Mouse (Mus musculus): Measurements from ENCODE around the gene Rimbp2.
A peak's percentile ranks its signal among the peaks of the same experiment; 100 is the strongest.

Gene Rimbp2

GRCm38 (mm10) chr5:128841541-128841940 is 111.7 kb downstream of the Rimbp2 start:
- peak; percentile 93 for DNase-seq

DNA sequence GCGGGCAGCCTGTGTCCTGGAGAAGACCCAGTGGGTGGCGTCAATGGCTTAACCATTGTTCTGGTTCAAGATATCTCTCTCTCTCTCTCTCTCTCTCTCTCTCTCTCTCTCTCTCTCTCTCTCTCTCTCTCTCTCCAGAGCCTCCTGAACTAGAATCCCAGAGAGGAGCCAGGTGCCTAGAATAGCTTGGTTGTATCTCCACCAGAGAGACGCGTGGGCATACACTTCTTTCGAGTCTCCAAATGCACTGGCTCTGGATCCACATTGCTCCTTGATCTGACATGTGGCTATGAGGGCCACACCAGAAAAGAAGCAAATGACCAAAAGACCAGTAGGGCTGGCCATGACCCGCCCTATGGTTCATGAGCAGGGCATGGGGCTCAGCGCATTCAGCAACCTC is 116.2 kb downstream of the Rimbp2 start:
- DNase-seq: no peak

GRCm38 (mm10) chr5:128834126-128834525 is 119.2 kb downstream of the Rimbp2 start:
- DNase-seq: no peak

GRCm38 (mm10) chr5:128822843-128823242 is 130.4 kb downstream of the Rimbp2 start:
- DNase-seq: no peak

GRCm38 (mm10) chr5:128819638-128820285 is 133.5 kb downstream of the Rimbp2 start:
- DNase-seq: peak; percentile 81

DNA sequence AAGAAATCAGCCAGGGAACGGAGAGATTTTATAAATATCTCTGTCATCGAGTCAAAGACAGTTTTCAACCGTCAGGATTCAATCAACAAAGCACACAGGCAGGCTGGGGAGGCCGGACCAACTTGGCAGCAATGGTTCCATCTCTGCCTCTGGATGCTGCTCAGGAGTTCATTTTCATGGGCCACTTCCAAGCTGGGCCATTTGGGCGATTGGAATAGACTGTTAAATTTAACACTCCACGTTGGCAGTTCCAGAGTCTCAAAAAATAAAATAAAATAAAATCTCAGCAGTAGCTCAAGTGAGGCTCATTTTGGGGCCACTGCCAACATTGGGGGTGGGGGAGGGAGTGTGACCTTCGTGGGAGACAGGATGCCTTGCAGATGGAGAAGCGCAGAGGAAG is 137.7 kb downstream of the Rimbp2 start:
- no peak for DNase-seq

DNA sequence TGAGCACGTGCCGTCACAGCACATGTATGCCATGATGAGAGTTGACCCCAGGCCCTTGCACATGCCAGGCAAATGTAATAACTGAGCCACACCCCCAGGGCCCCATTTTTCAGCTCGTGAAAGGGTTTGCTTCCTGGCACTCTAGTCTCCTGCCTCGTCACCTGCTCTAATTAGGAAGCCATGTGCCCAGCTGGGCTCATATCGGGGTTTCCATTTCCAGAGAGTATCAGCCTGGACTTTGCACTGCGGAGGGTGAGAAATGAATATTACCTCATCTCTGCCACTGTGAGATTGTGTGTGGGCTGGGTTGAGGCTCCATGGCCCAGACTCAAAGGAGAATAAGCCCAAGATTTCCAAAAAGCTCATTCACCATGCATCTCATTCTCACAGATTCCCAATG is 138.2 kb downstream of the Rimbp2 start:
- no peak for DNase-seq

DNA sequence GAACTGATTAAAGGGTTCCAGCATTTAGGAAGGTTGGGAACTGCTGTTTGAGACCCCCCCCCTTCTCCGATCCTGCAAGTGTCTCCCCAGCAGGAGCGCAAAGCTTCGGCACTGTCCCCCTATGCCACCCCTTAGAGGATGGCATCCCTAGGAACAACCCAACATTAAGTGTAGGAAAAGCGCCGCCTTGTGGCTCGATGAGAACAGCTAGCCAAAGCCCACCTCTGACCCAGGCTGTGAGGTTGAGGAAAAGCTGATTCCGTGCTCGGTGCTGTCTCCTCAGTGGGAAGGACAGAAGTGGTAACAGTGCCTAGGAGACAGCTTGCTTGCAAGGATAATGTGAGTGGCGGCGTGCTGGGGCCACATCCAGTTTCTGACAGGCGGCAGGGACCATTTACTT is 140.2 kb downstream of the Rimbp2 start:
- no peak for DNase-seq

DNA sequence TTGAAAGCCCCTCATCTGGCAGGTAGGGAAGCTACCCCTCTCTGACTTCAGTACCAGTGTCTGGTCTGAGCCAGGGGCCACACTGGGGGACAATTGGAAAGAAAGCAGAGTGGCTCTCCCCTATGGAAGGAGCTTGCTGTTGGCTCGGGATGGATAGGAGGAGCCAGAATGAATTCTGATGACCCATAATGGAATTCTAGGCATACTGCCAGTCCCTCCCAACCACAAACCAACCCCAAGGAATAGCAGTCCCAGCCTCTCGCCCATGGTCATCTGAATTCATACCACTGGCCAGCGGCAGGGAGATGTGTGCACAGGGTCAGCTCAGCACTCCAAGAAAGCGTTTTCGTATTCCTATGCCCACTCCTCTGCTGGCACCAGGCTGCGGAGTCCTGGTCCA is 141.9 kb downstream of the Rimbp2 start:
- no peak for DNase-seq

GRCm38 (mm10) chr5:128810006-128810405 is 143.3 kb downstream of the Rimbp2 start:
- peak; percentile 94 for DNase-seq

GRCm38 (mm10) chr5:128809406-128809805 is 143.9 kb downstream of the Rimbp2 start:
- no peak for DNase-seq

- no peak for DNase-seq
Measured at GRCm38 (mm10) chr5:128808547-128809182, 144.6 kb downstream of the Rimbp2 start.

DNA sequence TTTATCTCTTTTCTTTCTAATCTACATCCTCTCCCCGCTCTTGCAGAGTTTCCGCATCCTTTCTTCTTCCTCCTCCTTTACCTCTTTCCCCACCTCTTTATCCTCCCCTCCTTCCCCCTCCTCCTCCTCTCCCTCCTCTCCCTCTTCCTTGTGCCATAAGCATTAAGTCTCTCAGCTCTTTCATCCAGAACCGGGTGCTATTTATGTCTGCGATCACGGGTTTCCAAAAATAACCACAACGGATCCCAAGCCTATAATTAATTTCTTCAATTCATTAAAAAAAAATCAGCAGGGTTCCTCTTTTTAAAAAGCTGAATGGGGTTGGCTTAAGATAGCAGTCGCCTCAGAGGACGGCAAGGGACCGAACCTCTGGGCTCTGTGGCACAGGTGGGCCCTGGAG is 145.9 kb downstream of the Rimbp2 start:
- no peak for DNase-seq

DNA sequence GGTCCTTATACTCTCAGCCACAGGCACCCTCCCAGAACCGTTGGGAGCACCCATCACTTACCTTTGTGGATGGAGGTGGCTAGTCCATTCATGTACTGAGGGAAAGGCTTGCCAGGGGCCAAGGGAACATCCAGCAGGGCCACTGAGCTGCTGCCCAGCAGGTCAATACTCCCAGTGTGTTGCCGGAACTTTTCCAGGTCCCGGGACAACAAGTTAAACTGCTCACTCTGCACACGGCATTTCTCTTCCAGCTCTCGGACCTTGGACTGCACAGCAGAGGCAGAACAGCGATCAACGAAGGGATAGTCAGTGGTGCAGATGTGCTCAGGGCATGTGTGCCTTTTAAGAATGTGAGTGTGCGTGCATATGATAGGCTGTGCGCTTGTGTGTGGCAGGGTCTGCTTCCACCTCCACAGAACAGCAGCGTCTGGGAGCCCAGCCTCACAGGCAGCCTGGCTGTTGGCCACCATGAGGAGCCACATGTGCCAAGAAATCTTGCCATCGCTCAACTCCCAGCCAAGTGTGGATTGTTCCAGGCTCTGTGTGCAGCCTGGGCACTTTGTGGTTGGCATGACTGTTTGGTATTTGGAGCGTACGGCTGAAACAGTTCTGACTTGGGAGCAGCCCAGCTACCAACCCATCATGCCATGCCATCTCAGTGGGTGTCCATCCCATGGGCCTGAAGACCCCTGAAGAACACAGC is 146.8 kb downstream of the Rimbp2 start:
- peak; percentile 93 for DNase-seq

GRCm38 (mm10) chr5:128805092-128805491 is 148.2 kb downstream of the Rimbp2 start:
- DNase-seq: no peak

- DNase-seq: peak; percentile 60
Measured at GRCm38 (mm10) chr5:128800592-128800991, 152.7 kb downstream of the Rimbp2 start.

- no peak for DNase-seq
Measured at GRCm38 (mm10) chr5:128781621-128782020, 171.7 kb downstream of the Rimbp2 start.

DNA sequence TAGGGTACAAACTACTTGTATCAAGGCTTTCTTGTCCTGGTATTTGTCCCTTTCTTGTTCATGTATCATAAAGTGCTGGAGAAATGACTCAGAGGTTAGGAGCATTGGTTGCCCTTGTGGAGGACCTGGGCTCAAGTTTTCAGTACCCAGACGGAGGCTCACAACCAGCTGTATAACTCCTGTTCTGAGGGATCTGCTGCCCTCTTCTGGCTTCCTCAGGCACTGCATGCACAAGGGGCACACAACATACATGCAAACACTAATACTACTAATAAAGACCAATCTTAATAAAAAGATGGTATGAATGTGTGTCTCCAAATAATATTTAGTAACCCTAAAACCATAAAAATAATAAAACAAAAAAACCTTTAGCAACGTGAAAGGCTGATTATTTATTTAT is 176.9 kb downstream of the Rimbp2 start:
- DNase-seq: no peak

DNA sequence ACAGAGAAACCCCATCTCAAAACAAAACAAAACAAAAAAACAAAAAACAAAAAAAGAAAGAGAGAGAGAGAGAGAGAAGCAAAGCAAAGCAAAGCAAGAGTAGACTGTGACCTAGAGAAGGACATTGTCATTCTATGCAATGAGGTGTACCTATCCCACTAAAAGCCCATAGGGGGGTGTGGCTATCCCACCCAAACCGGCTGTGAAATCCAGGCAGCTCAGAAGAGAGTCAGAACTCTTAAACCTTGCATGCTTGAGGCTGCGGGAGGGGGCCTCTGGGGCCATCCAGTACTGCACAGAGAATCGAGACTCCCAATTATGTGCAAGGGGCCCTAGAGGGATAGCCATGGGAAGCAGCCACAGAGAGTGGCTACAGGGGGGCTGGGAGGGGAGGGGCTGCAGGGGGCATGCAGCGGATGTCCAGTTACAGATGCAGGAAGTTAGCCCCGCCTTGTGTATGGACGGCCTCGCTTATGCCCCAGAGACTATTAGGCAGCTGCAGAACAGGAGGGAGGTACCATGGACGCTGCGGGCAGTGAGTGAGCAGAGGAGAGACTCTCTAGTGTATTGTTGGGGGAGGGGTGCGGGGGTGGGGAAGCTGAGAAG is 184.2 kb downstream of the Rimbp2 start:
- DNase-seq: no peak

DNA sequence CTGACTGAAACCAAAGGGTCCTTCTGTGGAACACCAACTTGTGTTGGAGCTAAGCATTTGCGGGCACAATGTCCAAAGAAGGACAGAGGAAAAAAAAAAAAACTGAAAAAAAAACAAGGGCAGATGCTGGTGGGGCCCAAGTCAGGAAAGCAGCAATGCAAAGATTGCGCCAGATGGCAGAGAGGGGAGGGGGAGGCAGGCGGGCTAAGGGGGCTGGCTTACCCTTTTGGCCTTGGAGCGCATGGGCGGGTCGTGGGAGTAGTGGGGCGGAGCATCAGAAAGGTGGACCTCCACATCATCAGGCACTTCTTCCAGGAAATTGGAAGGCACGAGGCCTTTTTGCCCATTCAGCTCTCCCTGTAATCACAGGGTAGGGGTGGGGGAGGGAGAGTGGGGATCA is 192.2 kb downstream of the Rimbp2 start:
- no peak for DNase-seq

GRCm38 (mm10) chr5:128746261-128746660 is 207.0 kb downstream of the Rimbp2 start:
- DNase-seq: no peak

DNA sequence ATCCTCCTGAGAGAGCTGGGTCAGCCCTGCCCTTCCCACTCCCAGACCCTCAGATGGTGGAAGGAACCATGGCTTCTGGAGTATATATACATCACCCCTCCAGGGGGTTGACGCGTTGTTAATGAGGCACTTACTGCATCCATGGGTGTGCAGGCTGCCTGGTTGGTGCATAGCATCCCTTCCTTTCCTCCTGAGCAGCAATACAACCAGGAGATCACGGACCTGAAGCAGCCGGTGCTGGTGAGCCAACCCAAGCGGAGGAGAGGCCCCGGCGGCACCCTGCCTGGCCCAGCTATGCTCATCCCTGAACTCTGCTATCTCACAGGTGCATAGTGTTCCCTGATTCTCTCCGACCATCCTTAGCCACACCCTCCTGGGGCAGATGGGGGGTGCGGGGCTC is 208.1 kb downstream of the Rimbp2 start:
- no peak for DNase-seq

GRCm38 (mm10) chr5:128744351-128744750 is 208.9 kb downstream of the Rimbp2 start:
- no peak for DNase-seq

DNA sequence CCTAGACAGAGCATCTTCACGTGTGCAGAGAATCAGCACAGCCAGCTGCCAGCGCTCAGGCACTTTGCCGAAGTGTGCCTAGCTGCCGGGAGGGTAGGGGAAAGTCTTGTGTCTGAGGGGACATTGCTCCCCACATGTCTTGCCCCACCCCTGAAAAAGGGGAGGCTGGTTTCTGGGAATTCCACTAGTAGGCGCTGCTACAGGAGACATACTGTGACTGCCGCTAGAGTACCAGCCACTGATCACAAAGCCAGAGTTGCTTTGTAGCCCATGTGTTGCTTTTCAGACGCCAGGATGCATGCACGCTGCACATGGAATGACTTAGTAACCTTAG is 213.5 kb downstream of the Rimbp2 start:
- no peak for DNase-seq

Data from layer of hippocampus, adult 9-11 months (tissue).